Mouse (Mus musculus) limb, embryonic 13.5 days (tissue): ENCODE measurements at regions not wholly inside any gene's neighbourhood (a gene's known extent, or its start where the extent isn't known, plus 50 kb on each side); places are given as distances from the start of the nearest gene placed in this dataset.

Source experiments
- ATAC-seq: fragments of 200-750 bp; cut with Nextera tagmentation; 2 replicates; pipeline ENCODE4 v1.8.0; 2017; ENCODE audit warnings: low read depth, moderate number of reproducible peaks, moderate TSS enrichment; ENCODE audit not compliant: low FRiP score
- H3K27ac ChIP-seq: fragments of 300-500 bp; sonication (generic); 2 replicates; pipeline ENCODE4 v1.5.1; 2015; ENCODE audit warnings: inconsistent platforms, mild to moderate bottlenecking, moderate library complexity
- H3K27me3 ChIP-seq: fragments of 300-500 bp; sonication (generic); 2 replicates; pipeline ENCODE4 v1.6.1; 2015; ENCODE audit warnings: mild to moderate bottlenecking, inconsistent platforms
- H3K36me3 ChIP-seq: fragments of 300-500 bp; sonication (generic); 2 replicates; pipeline ENCODE4 v1.6.1; 2015; ENCODE audit warnings: inconsistent platforms, mild to moderate bottlenecking, moderate library complexity
- H3K4me1 ChIP-seq: fragments of 300-500 bp; sonication (generic); 2 replicates; pipeline ENCODE4 v1.6.1; 2015; ENCODE audit warnings: inconsistent platforms
- H3K4me2 ChIP-seq: fragments of 300-500 bp; sonication (generic); replicated peaks from 2 replicates; pipeline ENCODE4 v1.6.1; 2015; ENCODE audit warnings: inconsistent platforms, mild to moderate bottlenecking, moderate library complexity
- H3K4me3 ChIP-seq: fragments of 300-500 bp; sonication (generic); 2 replicates; pipeline ENCODE4 v1.5.1; 2015; ENCODE audit warnings: moderate library complexity, mild to moderate bottlenecking, inconsistent platforms
- H3K9ac ChIP-seq: fragments of 300-500 bp; sonication (generic); 2 replicates; pipeline ENCODE4 v1.6.1; 2015; ENCODE audit warnings: mild to moderate bottlenecking, inconsistent platforms
- H3K9me3 ChIP-seq: fragments of 300-500 bp; sonication (generic); 2 replicates; pipeline ENCODE4 v1.6.1; 2016; ENCODE audit warnings: inconsistent platforms
- WGBS: fragments of 180-500 bp; shearing (Covaris S2); methylation state at CpG from one replicate; pipeline ENCODE4 v1.1.7; 2015; 5-methylcytosine and 5-hydroxymethylcytosine counted together

DNA sequence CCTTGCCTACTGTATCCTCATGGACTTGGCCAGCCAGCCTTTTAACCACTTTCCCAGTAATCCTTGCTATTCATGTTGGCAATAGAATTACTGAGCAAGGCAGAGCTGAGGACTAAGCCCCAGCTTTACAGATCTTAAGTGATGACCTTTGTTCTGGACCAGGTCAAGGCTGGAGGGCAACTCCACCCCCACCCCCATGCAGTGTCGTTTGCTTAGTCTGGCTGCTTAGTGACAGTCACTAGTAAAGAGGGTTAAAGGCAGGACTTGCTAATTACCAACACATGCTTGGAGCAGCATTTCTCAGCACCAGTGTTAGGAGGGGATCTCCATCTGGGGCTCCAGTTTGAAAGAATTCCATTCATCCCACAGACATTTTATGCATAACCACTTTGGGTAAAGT is 174.2 kb downstream of the 3110018I06Rik start:
- Histone ChIP-seq H3K4me1 (peaks cover 27% of the 10 kb centered on the region), H3K27ac (no peak overlapping the region), H3K9me3 (no peaks in the 10 kb centered on the region), H3K4me3 (no peak overlapping the region), H3K9ac (no peak overlapping the region), H3K36me3 (no peaks in the 10 kb centered on the region), H3K27me3 (peaks cover 8% of the 10 kb centered on the region; the same call in 1 of the 2 replicates), H3K4me2 (no peak overlapping the region)
- no peak for ATAC-seq
- WGBS, result 7% methylated on average over 1 of the region's 1 CpGs

DNA sequence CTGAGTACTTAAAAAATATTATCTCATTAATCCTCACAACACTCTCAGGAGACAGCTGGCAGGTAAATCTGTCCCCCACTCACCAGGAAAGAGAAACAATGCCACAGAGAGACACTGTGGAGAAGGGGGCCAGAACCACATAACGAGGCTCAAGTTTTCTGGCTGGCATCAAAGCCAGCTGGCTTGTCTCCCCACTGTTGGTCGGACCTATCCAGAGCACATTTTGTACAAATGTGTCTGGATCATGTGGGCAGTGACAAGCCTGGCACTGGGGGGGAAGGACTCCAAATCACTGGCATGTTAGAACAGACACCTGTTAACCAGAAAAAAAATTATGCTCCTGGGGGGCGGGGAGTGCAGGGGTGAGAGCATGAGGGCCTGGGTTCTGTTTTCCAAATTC is 179.4 kb downstream of the 3110018I06Rik start:
- peaks cover 26% of the 10 kb centered on the region for H3K4me1 ChIP-seq
- no peak overlapping the region for H3K4me2 ChIP-seq
- ATAC-seq, result no peak
- no peaks in the 10 kb centered on the region for H3K9me3 ChIP-seq
- WGBS, result 71% methylated on average over 3 of the region's 3 CpGs
- no peak overlapping the region for H3K27ac ChIP-seq
- H3K27me3 ChIP-seq, result no peaks in the 10 kb centered on the region
- no peak overlapping the region for H3K4me3 ChIP-seq
- H3K36me3 ChIP-seq, result no peaks in the 10 kb centered on the region
- no peak overlapping the region for H3K9ac ChIP-seq

DNA sequence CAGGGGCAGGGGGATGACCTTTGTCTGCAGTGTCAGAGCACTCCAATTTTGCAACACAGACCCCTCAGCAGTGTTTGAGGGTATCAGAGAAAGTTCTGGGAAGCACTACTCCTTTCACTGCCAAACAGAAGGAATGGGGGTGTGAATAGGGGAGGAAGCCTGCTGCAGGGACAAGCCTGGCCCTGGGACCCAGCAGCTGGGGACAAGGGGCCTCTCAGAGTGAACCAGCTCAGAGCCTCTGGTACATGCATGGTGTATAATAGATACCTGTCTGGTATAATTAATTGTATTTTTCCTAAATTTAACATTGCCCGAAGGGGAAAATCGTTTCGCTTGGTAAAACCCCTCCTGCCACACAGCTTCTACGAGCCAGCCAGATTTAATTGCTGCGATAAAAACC is 180.6 kb downstream of the 3110018I06Rik start:
- Histone ChIP-seq H3K4me1 (peaks cover 20% of the 10 kb centered on the region), H3K9ac (no peak overlapping the region), H3K4me3 (no peak overlapping the region), H3K27me3 (no peaks in the 10 kb centered on the region), H3K27ac (no peak overlapping the region), H3K4me2 (no peak overlapping the region), H3K36me3 (no peaks in the 10 kb centered on the region), H3K9me3 (no peaks in the 10 kb centered on the region)
- ATAC-seq, result no peak
- 16% methylated on average over 5 of the region's 5 CpGs for WGBS

DNA sequence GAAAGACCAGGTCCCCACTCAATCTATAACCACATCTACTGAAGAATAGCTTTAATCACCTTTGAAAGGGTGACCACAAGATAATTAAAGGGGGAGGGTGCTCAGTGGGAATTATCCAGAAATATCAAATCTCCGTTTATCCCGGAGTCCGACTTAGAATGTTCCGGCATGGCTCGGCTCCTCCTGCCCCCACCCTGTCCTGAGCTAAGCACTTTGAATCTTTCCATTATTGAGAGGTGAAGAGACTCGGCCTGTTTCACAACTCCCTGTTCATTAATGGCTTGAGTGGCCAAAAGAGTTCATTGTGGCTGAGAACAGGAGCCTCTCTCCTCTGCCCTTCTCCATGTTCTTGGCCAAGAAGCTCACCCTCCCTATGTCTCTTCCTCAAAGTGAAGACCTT is 181.0 kb downstream of the 3110018I06Rik start:
- no peaks in the 10 kb centered on the region for H3K36me3 ChIP-seq
- 32% methylated on average over 6 of the region's 6 CpGs for WGBS
- no peak for ATAC-seq
- 0 out of 2 replicates have a peak overlapping the region, but pooled peaks have one; percentile 22 for H3K27ac ChIP-seq
- H3K4me2 ChIP-seq, result peak overlapping the region; percentile 29
- H3K9me3 ChIP-seq, result no peaks in the 10 kb centered on the region
- H3K4me3 ChIP-seq, result no peak overlapping the region
- no peaks in the 10 kb centered on the region for H3K27me3 ChIP-seq
- H3K9ac ChIP-seq, result no peak overlapping the region
- peaks cover 20% of the 10 kb centered on the region for H3K4me1 ChIP-seq

DNA sequence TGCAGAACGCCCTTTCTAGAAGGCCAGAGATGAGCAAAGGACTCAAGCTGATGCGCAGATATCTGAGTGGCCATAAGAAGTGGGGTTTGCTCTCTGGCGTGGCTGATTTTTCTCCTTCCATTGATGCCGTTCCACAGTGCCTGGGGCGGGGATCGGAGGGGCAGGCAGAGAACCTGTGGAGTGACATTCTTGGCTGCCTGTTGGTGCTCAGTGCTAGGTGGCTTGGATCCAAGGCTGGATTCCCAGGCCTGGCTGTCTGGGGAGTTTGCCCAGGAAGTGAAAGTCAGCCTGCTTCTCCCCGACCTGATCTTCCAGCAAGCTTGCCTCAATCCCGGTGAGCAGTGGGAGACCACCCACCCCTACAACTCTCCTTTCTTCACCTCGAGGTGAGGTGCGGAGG is 181.5 kb downstream of the 3110018I06Rik start:
- Histone ChIP-seq H3K36me3 (no peaks in the 10 kb centered on the region), H3K9me3 (no peaks in the 10 kb centered on the region), H3K27me3 (no peaks in the 10 kb centered on the region), H3K27ac (0 out of 2 replicates have a peak overlapping the region, but pooled peaks have one; percentile 22), H3K4me3 (no peak overlapping the region), H3K4me2 (no peak overlapping the region), H3K9ac (0 out of 2 replicates have a peak overlapping the region, but pooled peaks have one; percentile 4), H3K4me1 (peaks cover 20% of the 10 kb centered on the region)
- ATAC-seq, result no peak
- WGBS, result 73% methylated on average over 10 of the region's 10 CpGs

DNA sequence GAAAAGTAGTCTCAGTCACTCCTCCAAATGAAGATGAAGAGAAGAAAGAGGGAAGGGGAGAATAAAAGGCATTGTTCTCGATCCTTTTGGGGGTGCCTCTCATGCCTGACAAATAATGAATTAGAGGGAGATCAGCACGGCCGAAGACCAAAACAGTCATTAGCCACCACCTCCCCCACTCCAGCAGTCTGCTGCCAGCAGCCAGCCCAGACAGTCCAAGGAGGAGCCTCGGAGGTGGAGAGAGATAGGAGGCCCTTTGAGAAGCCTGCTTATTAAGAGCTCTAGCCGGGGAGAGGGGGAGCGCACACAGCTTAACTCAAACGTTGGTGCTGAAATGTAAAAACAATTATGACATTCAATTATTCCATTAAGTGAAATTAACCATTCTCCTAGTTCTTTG is 188.6 kb downstream of the 3110018I06Rik start:
- ATAC-seq, result no peak
- Histone ChIP-seq H3K36me3 (no peaks in the 10 kb centered on the region), H3K9me3 (no peaks in the 10 kb centered on the region), H3K4me3 (no peak overlapping the region), H3K9ac (no peak overlapping the region), H3K27me3 (0 out of 2 replicates have a peak, but pooled peaks cover 7% of the 10 kb centered on the region), H3K4me1 (no peaks in the 10 kb centered on the region), H3K4me2 (no peak overlapping the region), H3K27ac (no peak overlapping the region)
- WGBS, result 38% methylated on average over 7 of the region's 7 CpGs

DNA sequence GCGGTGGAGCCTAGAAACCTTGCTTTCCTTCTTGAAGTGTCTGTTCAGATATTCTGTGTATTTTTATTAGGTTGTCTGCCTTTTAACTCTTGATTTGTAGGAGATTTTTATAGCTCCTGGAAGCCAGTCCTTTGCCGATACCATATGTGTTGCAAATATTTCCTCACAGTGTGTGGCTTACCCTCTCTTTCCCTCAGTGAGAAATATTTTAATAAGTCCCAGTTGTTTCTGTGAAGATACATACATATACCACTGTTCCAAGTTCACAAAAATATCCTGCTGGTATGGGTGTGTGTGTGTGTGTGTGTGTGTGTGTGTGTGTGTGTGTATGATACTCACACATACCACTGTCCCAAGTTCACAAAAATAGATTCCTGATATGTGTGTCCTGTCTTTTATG is 199.0 kb downstream of the 3110018I06Rik start:
- Histone ChIP-seq H3K27me3 (peaks cover 25% of the 10 kb centered on the region), H3K9me3 (no peaks in the 10 kb centered on the region), H3K4me3 (no peak overlapping the region), H3K27ac (peak overlapping the region; percentile 63), H3K9ac (no peak overlapping the region), H3K4me1 (peaks cover 22% of the 10 kb centered on the region), H3K4me2 (0 out of 2 replicates have a peak overlapping the region, but pooled peaks have one; percentile 19), H3K36me3 (no peaks in the 10 kb centered on the region)
- 30% methylated on average over 2 of the region's 2 CpGs for WGBS
- ATAC-seq, result peak; percentile 44; the same call in 1 of the 2 replicates

DNA sequence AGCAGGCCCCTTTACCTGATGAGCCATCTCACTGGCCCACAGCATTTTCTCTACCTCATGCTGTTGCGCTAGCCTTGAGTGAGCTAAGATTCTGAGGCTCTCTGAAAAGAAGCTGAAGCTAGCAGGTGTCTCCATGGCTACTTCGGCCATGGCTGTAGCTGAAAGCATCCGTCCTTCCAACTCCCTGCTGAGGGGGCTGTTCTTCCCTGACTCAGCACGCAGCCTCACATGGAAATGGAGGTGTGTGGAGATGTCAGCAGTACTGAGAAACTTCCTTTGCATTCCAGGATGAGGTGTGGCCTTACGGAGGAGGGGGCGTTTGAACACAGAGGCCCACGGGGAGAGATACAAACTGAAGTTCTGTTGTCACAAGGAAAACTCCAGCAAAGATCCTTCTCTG is 201.0 kb downstream of the 3110018I06Rik start:
- no peaks in the 10 kb centered on the region for H3K36me3 ChIP-seq
- no peak overlapping the region for H3K4me2 ChIP-seq
- ATAC-seq, result no peak
- no peak overlapping the region for H3K9ac ChIP-seq
- WGBS, result 74% methylated on average over 7 of the region's 7 CpGs
- peaks cover 23% of the 10 kb centered on the region for H3K27me3 ChIP-seq
- no peak overlapping the region for H3K4me3 ChIP-seq
- H3K9me3 ChIP-seq, result no peaks in the 10 kb centered on the region
- H3K27ac ChIP-seq, result no peak overlapping the region
- H3K4me1 ChIP-seq, result peaks cover 28% of the 10 kb centered on the region

DNA sequence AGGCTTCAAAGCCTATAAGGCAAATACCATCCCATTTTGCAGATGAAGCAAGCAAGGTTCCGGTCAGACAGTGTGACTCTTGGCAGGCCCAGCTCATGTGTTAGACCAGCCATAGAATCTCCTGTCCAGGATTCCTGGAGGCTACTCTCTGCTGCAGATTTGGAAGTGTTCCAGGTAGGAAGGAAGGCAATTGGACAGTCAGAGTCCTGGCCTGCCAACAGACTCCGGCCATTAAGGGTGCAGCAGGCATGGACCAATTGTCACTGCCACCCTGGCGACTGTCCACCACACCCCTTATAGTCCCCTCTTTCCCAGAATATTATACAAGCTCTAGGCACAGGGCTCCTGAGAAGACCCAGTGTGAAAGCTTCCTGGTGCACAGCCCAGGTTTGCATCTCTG is 201.6 kb downstream of the 3110018I06Rik start:
- H3K4me1 ChIP-seq, result peaks cover 28% of the 10 kb centered on the region
- H3K9me3 ChIP-seq, result no peaks in the 10 kb centered on the region
- H3K4me3 ChIP-seq, result no peak overlapping the region
- no peak overlapping the region for H3K9ac ChIP-seq
- no peak overlapping the region for H3K27ac ChIP-seq
- no peaks in the 10 kb centered on the region for H3K36me3 ChIP-seq
- no peak for ATAC-seq
- H3K27me3 ChIP-seq, result peaks cover 23% of the 10 kb centered on the region
- WGBS, result 83% methylated on average over 3 of the region's 3 CpGs
- H3K4me2 ChIP-seq, result no peak overlapping the region

DNA sequence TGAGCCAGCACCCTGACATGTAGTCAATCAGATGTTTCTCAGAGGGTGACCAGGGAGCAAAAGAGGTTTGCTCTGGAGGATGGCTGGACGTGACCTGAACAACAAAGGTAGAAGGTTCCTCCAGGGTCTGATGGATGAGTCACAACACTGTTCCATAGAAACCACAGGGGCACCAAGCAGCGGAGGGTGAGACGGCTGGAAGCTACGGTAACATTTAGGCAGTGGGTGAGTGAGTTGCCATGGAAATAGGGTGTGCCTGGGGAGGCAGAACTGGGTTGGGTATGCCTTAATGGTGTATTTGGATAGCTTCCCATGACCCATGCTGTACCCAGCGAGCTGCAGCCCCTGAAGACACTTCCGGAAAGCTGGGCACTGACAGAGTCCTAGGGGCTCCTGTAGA is 205.3 kb downstream of the 3110018I06Rik start:
- Histone ChIP-seq H3K4me2 (no peak overlapping the region), H3K27ac (no peak overlapping the region), H3K9me3 (no peaks in the 10 kb centered on the region), H3K9ac (no peak overlapping the region), H3K4me3 (no peak overlapping the region), H3K27me3 (peaks cover 15% of the 10 kb centered on the region), H3K4me1 (peaks cover 21% of the 10 kb centered on the region; the same call in 1 of the 2 replicates), H3K36me3 (no peaks in the 10 kb centered on the region)
- no peak for ATAC-seq
- WGBS, result 78% methylated on average over 6 of the region's 6 CpGs

DNA sequence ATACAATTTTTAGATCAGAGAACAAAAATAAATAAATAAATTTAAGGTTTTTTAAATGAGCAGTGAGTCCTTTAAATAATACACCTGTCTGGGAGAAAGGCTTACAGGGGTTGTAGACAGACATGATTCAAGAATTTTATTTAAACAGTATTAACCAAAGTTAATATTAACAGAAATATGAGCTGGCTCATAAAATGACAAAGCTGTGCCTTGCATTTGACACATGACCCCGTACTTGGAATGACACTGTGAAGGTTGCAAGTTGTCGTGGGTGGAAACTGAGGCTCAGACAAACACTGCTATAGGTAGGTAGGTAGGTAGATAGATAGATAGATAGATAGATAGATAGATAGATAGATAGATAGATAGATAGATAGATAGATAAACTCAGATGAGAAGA is 206.6 kb downstream of the 3110018I06Rik start:
- H3K9me3 ChIP-seq, result no peaks in the 10 kb centered on the region
- ATAC-seq, result no peak
- no peaks in the 10 kb centered on the region for H3K36me3 ChIP-seq
- no peak overlapping the region for H3K4me3 ChIP-seq
- H3K4me1 ChIP-seq, result peaks cover 17% of the 10 kb centered on the region; the same call in 1 of the 2 replicates
- H3K4me2 ChIP-seq, result no peak overlapping the region
- H3K27me3 ChIP-seq, result peaks cover 13% of the 10 kb centered on the region
- H3K27ac ChIP-seq, result no peak overlapping the region
- 78% methylated on average over 2 of the region's 2 CpGs for WGBS
- no peak overlapping the region for H3K9ac ChIP-seq

DNA sequence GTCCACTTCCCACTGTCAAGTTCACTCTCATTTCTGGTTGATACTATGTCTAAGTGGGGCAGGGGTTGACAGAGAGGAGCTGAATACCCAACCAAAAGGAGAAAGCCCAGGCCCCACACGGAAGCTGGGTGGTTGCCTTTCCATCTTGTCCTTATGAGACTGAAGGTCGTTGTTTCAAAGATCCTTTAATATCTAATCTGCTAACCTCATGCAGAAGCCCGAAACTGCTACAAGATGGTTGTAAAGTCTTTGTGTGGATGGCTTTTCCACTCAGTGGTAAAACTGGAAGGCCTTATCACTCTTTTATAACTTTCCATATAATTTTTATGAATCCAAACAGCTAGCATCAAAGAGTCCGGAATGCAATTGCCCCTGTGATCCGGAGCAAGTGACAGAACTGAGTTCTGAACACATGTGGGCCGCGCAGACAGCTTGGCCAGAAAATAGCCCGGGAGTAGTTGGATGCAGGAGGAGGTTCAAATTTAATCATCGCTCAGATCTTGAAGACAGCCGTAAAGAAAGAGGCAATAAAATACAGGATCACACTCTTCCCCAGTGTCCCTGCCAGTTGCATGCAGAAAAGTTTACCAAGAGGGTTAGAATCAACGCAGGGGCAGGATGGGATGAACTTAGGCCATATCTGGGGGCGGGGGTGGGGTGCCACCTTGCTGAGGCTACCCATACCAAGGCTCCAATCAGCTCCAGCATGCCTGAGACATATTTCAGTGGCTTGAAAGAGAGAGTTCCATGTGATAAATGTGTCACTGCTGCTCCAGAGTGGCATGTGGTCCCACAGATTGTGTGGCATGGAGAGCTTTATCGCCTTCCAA is 207.2 kb downstream of the 3110018I06Rik start:
- Histone ChIP-seq H3K4me1 (peaks cover 18% of the 10 kb centered on the region; the same call in 1 of the 2 replicates), H3K4me3 (no peak overlapping the region), H3K9me3 (no peaks in the 10 kb centered on the region), H3K9ac (no peak overlapping the region), H3K4me2 (no peak overlapping the region), H3K27ac (no peak overlapping the region), H3K27me3 (peaks cover 8% of the 10 kb centered on the region; the same call in 1 of the 2 replicates), H3K36me3 (no peaks in the 10 kb centered on the region)
- 62% methylated on average over 13 of the region's 13 CpGs for WGBS
- no peak for ATAC-seq
